Mouse (Mus musculus) layer of hippocampus, adult 2 months (tissue): ENCODE measurements at regions not wholly inside any gene's neighbourhood (a gene's known extent, or its start where the extent isn't known, plus 50 kb on each side); places are given as distances from the start of the nearest gene placed in this dataset.

Source experiments
- DNase-seq, 2 experiments: peaks; one replicate each; pipeline ENCODE4 v3.0.0; 2022; ENCODE audit warnings: low spot score in 2 of 2
- H3K27ac ChIP-seq: fragments of 200-600 bp; 2 replicates; pipeline ENCODE4 v1.8.1; 2022
- H3K4me3 ChIP-seq: fragments of 200-600 bp; 2 replicates; pipeline ENCODE4 v1.8.1; 2022; ENCODE audit warnings: mild to moderate bottlenecking
- CTCF ChIP-seq: fragments of 200-600 bp; conservative IDR thresholded peaks from 2 replicates; pipeline ENCODE4 v1.8.1; 2022; ENCODE audit warnings: antibody characterized with exemption, mild to moderate bottlenecking, moderate library complexity

- H3K4me3 ChIP-seq, result no peak overlapping the region
- no peak for TF ChIP-seq CTCF
- H3K27ac ChIP-seq, result no peak overlapping the region
- no peak for DNase-seq
Observed at GRCm38 (mm10) chr16:23838696-23839095, 52.1 kb downstream of the Sst start.

- no peak for DNase-seq
- Histone ChIP-seq H3K27ac (no peak overlapping the region), H3K4me3 (no peak overlapping the region)
- TF ChIP-seq CTCF, result no peak
Observed at GRCm38 (mm10) chr16:23838114-23838513, 52.6 kb downstream of the Sst start.

- no peak overlapping the region for H3K4me3 ChIP-seq
- no peak for TF ChIP-seq CTCF
- no peak for DNase-seq
- H3K27ac ChIP-seq, result no peak overlapping the region
Observed at GRCm38 (mm10) chr16:23834991-23835390, 55.8 kb downstream of the Sst start.

- no peak for DNase-seq
- H3K27ac ChIP-seq, result no peak overlapping the region
- no peak overlapping the region for H3K4me3 ChIP-seq
- TF ChIP-seq CTCF, result no peak
Observed at GRCm38 (mm10) chr16:23833603-23834002, 57.2 kb downstream of the Sst start.

GRCm38 (mm10) chr16:23833042-23833423 is 57.7 kb downstream of the Sst start:
- TF ChIP-seq CTCF, result no peak
- H3K27ac ChIP-seq, result no peak overlapping the region
- no peak for DNase-seq
- H3K4me3 ChIP-seq, result no peak overlapping the region

- Histone ChIP-seq H3K27ac (no peak overlapping the region), H3K4me3 (no peak overlapping the region)
- no peak for TF ChIP-seq CTCF
- no peak for DNase-seq
Observed at GRCm38 (mm10) chr16:23832393-23833041, 58.2 kb downstream of the Sst start.

- no peak overlapping the region for H3K4me3 ChIP-seq
- DNase-seq, result no peak
- H3K27ac ChIP-seq, result no peak overlapping the region
- no peak for TF ChIP-seq CTCF
Observed at GRCm38 (mm10) chr16:23825662-23826061, 65.1 kb downstream of the Sst start.

GRCm38 (mm10) chr16:23785216-23785615 is 105.5 kb downstream of the Sst start:
- no peak overlapping the region for H3K27ac ChIP-seq
- no peak for TF ChIP-seq CTCF
- DNase-seq, result no peak
- H3K4me3 ChIP-seq, result no peak overlapping the region

- DNase-seq, result no peak
- no peak for TF ChIP-seq CTCF
- Histone ChIP-seq H3K27ac (no peak overlapping the region), H3K4me3 (no peak overlapping the region)
Observed at GRCm38 (mm10) chr16:23784021-23784897, 106.5 kb downstream of the Sst start.

GRCm38 (mm10) chr16:23780440-23781231 is 110.1 kb downstream of the Sst start:
- Histone ChIP-seq H3K27ac (no peak overlapping the region), H3K4me3 (no peak overlapping the region)
- no peak for DNase-seq
- TF ChIP-seq CTCF, result no peak

GRCm38 (mm10) chr16:23777894-23778293 is 112.9 kb downstream of the Sst start:
- no peak for DNase-seq
- Histone ChIP-seq H3K27ac (no peak overlapping the region), H3K4me3 (no peak overlapping the region)
- no peak for TF ChIP-seq CTCF

- H3K27ac ChIP-seq, result no peak overlapping the region
- DNase-seq, result no peak
- TF ChIP-seq CTCF, result no peak
- no peak overlapping the region for H3K4me3 ChIP-seq
Observed at GRCm38 (mm10) chr16:23777041-23777440, 113.7 kb downstream of the Sst start.

- H3K27ac ChIP-seq, result no peak overlapping the region
- no peak overlapping the region for H3K4me3 ChIP-seq
- no peak for DNase-seq
- TF ChIP-seq CTCF, result no peak
Observed at GRCm38 (mm10) chr16:23776501-23776900, 114.3 kb downstream of the Sst start.
